Mouse (Mus musculus) spleen, adult 2 months (tissue): ENCODE measurements at regions not wholly inside any gene's neighbourhood (a gene's known extent, or its start where the extent isn't known, plus 50 kb on each side); places are given as distances from the start of the nearest gene placed in this dataset.
"Not testable (repeated sequence)": the region's sequence is repeated elsewhere in the genome, so short reads cannot be mapped to it uniquely, and the experiment has no call there.

Source experiments
- DNase-seq, 2 experiments: peaks; one replicate each; pipeline versions ENCODE4 v3.0.0 to v3.0.0-alpha.2; 2012 to 2021; ENCODE audit warnings: low spot score in 2 of 2, low read depth in 1 of 2
- H3K27ac ChIP-seq: fragments of 200-500 bp; 2 replicates; pipeline ENCODE4 v1.5.1; 2012; ENCODE audit warnings: low read length, inconsistent platforms; ENCODE audit not compliant: insufficient read depth
- H3K27me3 ChIP-seq: fragments of 200-500 bp; 2 replicates; pipeline ENCODE4 v1.6.1; 2012; ENCODE audit warnings: mild to moderate bottlenecking, moderate library complexity, low read length, inconsistent platforms; ENCODE audit not compliant: control insufficient read depth, insufficient read depth
- H3K36me3 ChIP-seq: fragments of 200-500 bp; 2 replicates; pipeline ENCODE4 v1.6.1; 2012; ENCODE audit warnings: mild to moderate bottlenecking, low read length, inconsistent platforms; ENCODE audit not compliant: control insufficient read depth, insufficient read depth
- H3K4me1 ChIP-seq: fragments of 200-500 bp; 2 replicates; pipeline ENCODE4 v1.6.1; 2011; ENCODE audit warnings: inconsistent platforms; ENCODE audit not compliant: control insufficient read depth, insufficient read depth, insufficient read length
- H3K4me3 ChIP-seq: fragments of 200-500 bp; 2 replicates; pipeline ENCODE4 v1.5.1; 2011; ENCODE audit warnings: mild to moderate bottlenecking, inconsistent platforms; ENCODE audit not compliant: insufficient read depth, insufficient read length; ENCODE audit errors: extremely low read depth
- CTCF ChIP-seq: fragments of 200-500 bp; IDR thresholded peaks from 2 replicates; pipeline ENCODE4 v1.5.1; 2011; ENCODE audit warnings: mild to moderate bottlenecking, inconsistent platforms; ENCODE audit not compliant: insufficient read depth, insufficient read length, insufficient replicate concordance; ENCODE audit errors: extremely low read depth
- POLR2A ChIP-seq: fragments of 200-500 bp; IDR thresholded peaks from 2 replicates; pipeline ENCODE4 v1.6.1; 2011; ENCODE audit warnings: low read depth, low read length, inconsistent platforms
- WGBS: fragments of 180-500 bp; shearing (Covaris S2); methylation state at CpG from one replicate; pipeline ENCODE4 v1.1.7; 2018; 5-methylcytosine and 5-hydroxymethylcytosine counted together

DNA sequence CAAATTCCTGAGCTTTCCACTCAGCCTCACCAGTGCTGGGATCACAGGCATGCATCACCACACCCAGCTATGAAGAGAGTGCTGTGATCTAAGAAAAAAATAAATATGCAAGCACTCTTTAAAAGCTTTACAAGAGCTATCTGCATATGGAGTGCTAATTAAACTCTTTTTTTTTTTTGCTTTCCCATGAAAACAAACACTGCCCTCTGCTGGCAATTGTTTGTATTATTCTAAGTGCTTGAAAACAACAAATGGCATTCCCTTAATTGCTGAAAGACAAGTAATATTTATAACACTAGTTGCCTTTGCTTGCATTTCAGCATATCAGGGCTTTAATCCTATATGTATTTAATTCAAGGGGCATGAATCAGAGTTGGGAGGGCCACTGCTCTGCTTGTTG, 91.8 kb downstream of the 5730507C01Rik start:
- not testable (repeated sequence) for H3K36me3 ChIP-seq, H3K4me3 ChIP-seq, H3K27ac ChIP-seq, DNase-seq, H3K27me3 ChIP-seq, H3K4me1 ChIP-seq

GRCm38 (mm10) chr12:18609835-18610234, 95.5 kb downstream of the 5730507C01Rik start:
- 3% methylated on average over 33 of the region's 38 CpGs for WGBS
- H3K36me3 ChIP-seq, result no peaks in the 10 kb centered on the region
- peak; percentile 36 to 43 for DNase-seq
- no peaks in the 10 kb centered on the region for H3K4me1 ChIP-seq
- H3K27me3 ChIP-seq, result no peaks in the 10 kb centered on the region
- peak overlapping the region; percentile 62 for H3K4me3 ChIP-seq
- TF ChIP-seq CTCF (no peak), POLR2A (no peak)
- H3K27ac ChIP-seq, result no peak overlapping the region; the same call in 1 of the 2 replicates

- not testable (repeated sequence) for H3K4me1 ChIP-seq, H3K36me3 ChIP-seq, DNase-seq, H3K27ac ChIP-seq, H3K27me3 ChIP-seq
- peak overlapping the region; percentile 62; the same call in 1 of the 2 replicates for H3K4me3 ChIP-seq
- WGBS, result 7% methylated on average over 24 of the region's 24 CpGs
Measured at GRCm38 (mm10) chr12:18610581-18610980, 96.3 kb downstream of the 5730507C01Rik start.
